16 mouse cellular contexts compared by ENCODE assay signal in genomic region chr1:92939746-92940145, GRCm38 (mm10). TPM values are rescaled to one million over a fixed set of nuclear protein-coding genes. Genes with fewer than 3 reads are reported as not detected.
"Had no signal": no experiment of that assay in that cellular context is flagged by ENCODE, and none has a peak within 500 bp of the region (broad histone marks: within the 10 kb centered on the region; RNA-seq: fewer than 3 reads in every experiment).

No protein-coding gene starts in this region.

- H3K9me3 ChIP-seq: kidney, embryonic 15.5 days; limb, embryonic 12.5 days; limb, embryonic 15.5 days; midbrain, embryonic 13.5 days had no signal

- ATAC-seq: liver, postnatal 0 days; lung, postnatal 0 days; midbrain, embryonic 13.5 days had no signal

- H3K4me3 ChIP-seq: kidney, embryonic 15.5 days; limb, embryonic 12.5 days; limb, embryonic 15.5 days; midbrain, embryonic 13.5 days had no signal

- H3K27me3 ChIP-seq: kidney, embryonic 15.5 days; limb, embryonic 12.5 days; limb, embryonic 15.5 days; midbrain, embryonic 13.5 days had no signal

- H3K4me2 ChIP-seq: kidney, embryonic 15.5 days; limb, embryonic 12.5 days; limb, embryonic 15.5 days; liver, embryonic 11.5 days; lung, embryonic 14.5 days; midbrain, embryonic 13.5 days had no signal

- DNase-seq: kidney, postnatal 10 days; kidney, postnatal 36 days; left cerebral cortex, postnatal 4 days; liver, postnatal 0 days; lung, embryonic 14.5 days; thymus, adult 18-20 months; thymus, postnatal 36 days had no signal

- H3K9ac ChIP-seq: kidney, embryonic 15.5 days; limb, embryonic 12.5 days; limb, embryonic 15.5 days; liver, embryonic 14.5 days; liver, postnatal 0 days; lung, embryonic 14.5 days; midbrain, embryonic 13.5 days had no signal

- H3K27ac ChIP-seq: kidney, embryonic 15.5 days; limb, embryonic 12.5 days; limb, embryonic 15.5 days; liver, embryonic 14.5 days; macrophage; midbrain, embryonic 13.5 days had no signal

RNA-seq across cellular contexts. Expression of gene Ankmy1, which starts 37.0 kb away (rescaled TPM):
- polyA plus RNA-seq: small intestine, adult 2 months had no signal
